Mouse (Mus musculus): ENCODE data around the gene Pecr. TPM values are rescaled to one million over a fixed set of nuclear protein-coding genes. Genes with fewer than 3 reads are reported as not detected.
A peak's percentile ranks its signal among the peaks of the same experiment; 100 is the strongest.

The Pecr gene
- total RNA-seq, 1 experiment from 2014 or later: 17.4 TPM

- peak; percentile 82 for ATAC-seq (replicated peaks; ENCODE audit: low read depth, poor library complexity, severe bottlenecking)
Observed at GRCm38 (mm10) chr1:72211701-72212699, 72.1 kb downstream of the Pecr start, which contains the start of gene Mreg. Mreg (minus strand) TSS chr1:72212307.

- no peak for ATAC-seq (replicated peaks; ENCODE audit: low read depth, poor library complexity, severe bottlenecking)
Observed at GRCm38 (mm10) chr1:72210803-72211679, 73.1 kb downstream of the Pecr start.

Other genes with a start within 250 kb of the Pecr start
- 0.05 TPM in 1 of 2 replicates, not detected in the other for gene Mreg, start 72.0 kb downstream of the Pecr start, total RNA-seq (2017)
- not detected in 2 replicates for gene Tmem169, start 55 bp upstream of the Pecr start, total RNA-seq (2017)
- gene Xrcc5, start 23.1 kb upstream of the Pecr start, total RNA-seq (2017): 34.4 and 34.7 TPM in 2 replicates

All from common myeloid progenitor, adult 5-6 weeks (primary cell).